Mouse (Mus musculus): Measurements from ENCODE around the gene Pitpna.

- TF ChIP-seq CTCF (IDR thresholded peaks at IDR 0.05; ENCODE audit: borderline replicate concordance, extremely low read depth, insufficient read depth, insufficient read length) (no peak), POLR2A (IDR thresholded peaks at IDR 0.05; ENCODE audit: borderline replicate concordance, extremely low read depth, insufficient read depth, insufficient read length, poor library complexity, severe bottlenecking) (no peak)
Observed at GRCm38 (mm10) chr11:75657841-75658240, 69.9 kb downstream of the Pitpna start.
